Mouse (Mus musculus) cerebellum, postnatal 10 days (tissue): ENCODE results near the gene Card6.
A peak's percentile ranks its signal among the peaks of the same experiment; 100 is the strongest.
"Not testable (repeated sequence)": the region's sequence is repeated elsewhere in the genome, so short reads cannot be mapped to it uniquely, and the experiment has no call there.

Experiments
- DNase-seq, 2 experiments: peaks; one replicate each; pipeline ENCODE4 v3.0.0; 2021; ENCODE audit warnings: mixed read lengths in 2 of 2

The Card6 gene

GRCm38 (mm10) chr15:5107686-5108654 is at the start of gene Card6:
Gene Card6 (minus strand): TSS chr15:5108539.
- peak in 1 of 2 experiments; percentile 10 for DNase-seq

- DNase-seq, result no peak
Observed at GRCm38 (mm10) chr15:5157386-5157785, 49.0 kb upstream of the Card6 start.

GRCm38 (mm10) chr15:5156355-5156754 is 48.0 kb upstream of the Card6 start:
- no peak for DNase-seq

- DNase-seq, result no peak
Observed at GRCm38 (mm10) chr15:5155093-5155492, 46.8 kb upstream of the Card6 start.

GRCm38 (mm10) chr15:5154621-5155020 is 46.3 kb upstream of the Card6 start:
- DNase-seq, result no peak

GRCm38 (mm10) chr15:5152171-5152570 is 43.8 kb upstream of the Card6 start:
- no peak for DNase-seq

- no peak for DNase-seq
Observed at GRCm38 (mm10) chr15:5149187-5149586, 40.8 kb upstream of the Card6 start.

GRCm38 (mm10) chr15:5145196-5145945 is 37.0 kb upstream of the Card6 start:
- DNase-seq, result no peak

GRCm38 (mm10) chr15:5144021-5144778 is 35.9 kb upstream of the Card6 start:
- peak; percentile 87 to 88 for DNase-seq

- peak; percentile 87 to 90 for DNase-seq
Observed at GRCm38 (mm10) chr15:5143361-5144020, 35.2 kb upstream of the Card6 start, which contains the start of gene Prkaa1. Gene Prkaa1 (plus strand): TSS chr15:5143861.

- no peak for DNase-seq
Observed at GRCm38 (mm10) chr15:5142714-5143113, 34.4 kb upstream of the Card6 start.

GRCm38 (mm10) chr15:5142047-5142446 is 33.7 kb upstream of the Card6 start:
- DNase-seq, result no peak

- DNase-seq, result no peak
Observed at GRCm38 (mm10) chr15:5140357-5140756, 32.0 kb upstream of the Card6 start.

- DNase-seq, result no peak
Observed at GRCm38 (mm10) chr15:5139863-5140262, 31.5 kb upstream of the Card6 start.

GRCm38 (mm10) chr15:5139366-5139765 is 31.0 kb upstream of the Card6 start:
- DNase-seq, result no peak

- DNase-seq, result peak; percentile 22 to 29
Observed at GRCm38 (mm10) chr15:5138021-5138856, 29.9 kb upstream of the Card6 start.

- DNase-seq, result no peak
Observed at GRCm38 (mm10) chr15:5134945-5135483, 26.7 kb upstream of the Card6 start.

GRCm38 (mm10) chr15:5134179-5134578 is 25.8 kb upstream of the Card6 start:
- DNase-seq, result no peak

- no peak for DNase-seq
Observed at GRCm38 (mm10) chr15:5133301-5133700, 25.0 kb upstream of the Card6 start.

- DNase-seq, result not testable (repeated sequence)
Observed at GRCm38 (mm10) chr15:5130887-5131668, 22.7 kb upstream of the Card6 start.
